Mouse (Mus musculus): ENCODE measurements around the gene Adamts4. TPM values are rescaled to one million over a fixed set of nuclear protein-coding genes. Genes with fewer than 3 reads are reported as not detected.

Gene Adamts4
- total and polyA plus RNA-seq, 2 experiments: 0.09 to 0.37 TPM

DNA sequence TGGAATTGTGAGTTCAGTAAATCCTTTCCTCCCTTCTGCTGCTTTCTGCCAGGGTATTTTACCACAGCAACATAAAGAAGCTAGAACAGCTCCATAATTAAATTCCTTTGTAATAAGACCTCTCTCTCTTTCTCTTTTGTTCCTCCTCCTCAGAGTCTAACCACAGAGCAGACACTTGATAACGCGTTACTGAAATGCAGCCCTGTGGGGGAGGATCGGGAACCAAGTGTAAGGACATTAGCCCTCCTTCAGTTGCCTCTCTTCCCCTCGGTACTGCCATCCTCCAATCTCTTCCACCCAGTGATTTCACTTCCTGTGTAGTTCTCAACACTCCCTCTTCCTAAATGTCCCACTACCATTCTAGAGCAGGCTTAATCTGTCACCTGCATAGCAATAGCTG, 40.8 kb upstream of the Adamts4 start:
- Histone ChIP-seq H3K27ac (replicated peaks; ENCODE audit: insufficient read depth, low read depth, low read length) (no peak overlapping the region), H3K79me2 (ENCODE audit: control insufficient read depth, insufficient read depth, low read length) (no peaks in the 10 kb centered on the region), H3K9ac (ENCODE audit: low read depth, low read length) (no peak overlapping the region), H3K27me3 (ENCODE audit: control insufficient read depth, insufficient read depth, low read length) (no peaks in the 10 kb centered on the region), H3K4me1 (ENCODE audit: control insufficient read depth, insufficient read depth, low read length) (peaks cover 12% of the 10 kb centered on the region), H3K36me3 (ENCODE audit: control insufficient read depth, insufficient read depth, low read length) (no peaks in the 10 kb centered on the region), H3K4me3 (ENCODE audit: insufficient read depth, low read depth, low read length) (no peak overlapping the region)
- WGBS: 88% methylated on average over 4 of the region's 4 CpGs
- no peak for TF ChIP-seq CTCF (IDR thresholded peaks at IDR 0.05; ENCODE audit: low read depth, low read length)
- no peak for TF ChIP-seq POLR2A (IDR thresholded peaks at IDR 0.05; ENCODE audit: extremely low read depth, insufficient read depth, low read length)
- DNase-seq (ENCODE audit: extremely low read depth, low read depth, low spot score): no peak

DNA sequence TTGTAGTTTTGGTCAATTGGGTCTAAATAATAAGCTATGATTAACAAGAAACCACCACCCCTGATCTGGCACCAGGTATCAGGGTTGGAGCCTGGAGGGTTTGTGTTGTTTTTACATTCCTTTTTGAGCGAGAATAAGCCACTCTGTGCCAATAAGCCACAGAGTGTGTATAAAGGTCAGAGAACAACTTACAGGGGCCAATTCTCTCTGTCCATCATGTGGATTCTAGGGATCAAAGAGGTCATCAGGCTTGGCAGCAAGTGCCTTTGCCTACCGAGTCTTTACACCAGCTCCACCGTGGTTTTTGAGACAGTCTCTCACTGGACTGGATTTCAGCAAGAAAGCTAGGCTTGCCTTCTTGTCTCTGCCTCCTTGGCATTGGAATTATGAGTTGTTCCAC, 37.4 kb upstream of the Adamts4 start:
- Histone ChIP-seq H3K36me3 (ENCODE audit: control insufficient read depth, insufficient read depth, low read length) (peaks cover 25% of the 10 kb centered on the region), H3K4me1 (ENCODE audit: control insufficient read depth, insufficient read depth, low read length) (peaks cover 9% of the 10 kb centered on the region), H3K27ac (replicated peaks; ENCODE audit: insufficient read depth, low read depth, low read length) (peak overlapping the region; percentile 88), H3K9ac (ENCODE audit: low read depth, low read length) (peak overlapping the region; percentile 54; the same call in 1 of the 2 replicates), H3K27me3 (ENCODE audit: control insufficient read depth, insufficient read depth, low read length) (no peaks in the 10 kb centered on the region), H3K4me3 (ENCODE audit: insufficient read depth, low read depth, low read length) (no peak overlapping the region), H3K79me2 (ENCODE audit: control insufficient read depth, insufficient read depth, low read length) (no peaks in the 10 kb centered on the region)
- DNase-seq (ENCODE audit: extremely low read depth, low read depth, low spot score): peak; percentile 98
- WGBS: 12% methylated on average over 3 of the region's 3 CpGs
- no peak for TF ChIP-seq POLR2A (IDR thresholded peaks at IDR 0.05; ENCODE audit: extremely low read depth, insufficient read depth, low read length)
- no peak for TF ChIP-seq CTCF (IDR thresholded peaks at IDR 0.05; ENCODE audit: low read depth, low read length)

DNA sequence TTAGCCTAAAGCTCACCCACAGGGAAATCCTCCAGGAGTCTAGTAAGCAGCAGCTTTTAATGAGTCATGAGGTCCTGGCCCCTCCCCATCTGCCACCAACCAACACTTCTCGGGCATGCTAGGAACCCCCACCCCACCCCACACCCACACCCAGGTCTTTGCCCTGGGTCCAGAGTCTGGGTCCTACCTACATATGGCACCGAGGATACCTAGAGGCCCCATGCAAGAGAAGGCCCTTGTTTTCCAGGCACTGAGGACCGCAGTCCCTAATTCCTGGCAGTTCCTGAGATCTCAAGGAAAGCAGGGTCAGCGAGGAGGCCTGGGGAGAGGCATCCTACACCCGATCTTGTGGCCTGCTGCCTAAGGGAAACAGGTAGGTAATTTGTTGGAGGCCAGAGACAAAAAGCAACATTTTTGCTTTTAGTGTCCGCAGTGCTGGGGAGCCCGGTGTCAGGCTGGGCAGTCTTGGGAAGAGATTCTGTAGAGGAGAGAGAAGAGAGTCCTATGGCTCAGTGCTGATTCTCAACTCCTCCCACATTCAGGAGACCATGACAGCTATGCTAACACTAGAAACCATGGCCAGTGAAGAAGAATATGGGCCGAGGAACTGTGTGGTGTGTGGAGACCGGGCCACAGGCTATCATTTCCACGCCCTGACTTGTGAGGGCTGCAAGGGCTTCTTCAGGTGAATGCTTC, 36.3 kb upstream of the Adamts4 start, which contains the start of gene Nr1i3:
Gene Nr1i3, plus strand, starts transcription at position 170 of the 696 bp plus-strand sequence.
- Histone ChIP-seq H3K27ac (replicated peaks; ENCODE audit: insufficient read depth, low read depth, low read length) (peak within 1 kb of the TSS; percentile 95), H3K4me3 (ENCODE audit: insufficient read depth, low read depth, low read length) (peak within 1 kb of the TSS; percentile 53), H3K79me2 (ENCODE audit: control insufficient read depth, insufficient read depth, low read length) (no peaks in the 10 kb centered on the region), H3K27me3 (ENCODE audit: control insufficient read depth, insufficient read depth, low read length) (no peaks in the 10 kb centered on the region), H3K9ac (ENCODE audit: low read depth, low read length) (peak within 1 kb of the TSS; percentile 78), H3K4me1 (ENCODE audit: control insufficient read depth, insufficient read depth, low read length) (peaks cover 9% of the 10 kb centered on the region), H3K36me3 (ENCODE audit: control insufficient read depth, insufficient read depth, low read length) (peaks cover 35% of the 10 kb centered on the region)
- peak; percentile 94 for DNase-seq (ENCODE audit: extremely low read depth, low read depth, low spot score)
- WGBS: 22% methylated on average over 10 of the region's 10 CpGs
- no peak for TF ChIP-seq CTCF (IDR thresholded peaks at IDR 0.05; ENCODE audit: low read depth, low read length)
- peak; percentile 64; the same call in 1 of the 2 replicates for TF ChIP-seq POLR2A (IDR thresholded peaks at IDR 0.05; ENCODE audit: extremely low read depth, insufficient read depth, low read length)

DNA sequence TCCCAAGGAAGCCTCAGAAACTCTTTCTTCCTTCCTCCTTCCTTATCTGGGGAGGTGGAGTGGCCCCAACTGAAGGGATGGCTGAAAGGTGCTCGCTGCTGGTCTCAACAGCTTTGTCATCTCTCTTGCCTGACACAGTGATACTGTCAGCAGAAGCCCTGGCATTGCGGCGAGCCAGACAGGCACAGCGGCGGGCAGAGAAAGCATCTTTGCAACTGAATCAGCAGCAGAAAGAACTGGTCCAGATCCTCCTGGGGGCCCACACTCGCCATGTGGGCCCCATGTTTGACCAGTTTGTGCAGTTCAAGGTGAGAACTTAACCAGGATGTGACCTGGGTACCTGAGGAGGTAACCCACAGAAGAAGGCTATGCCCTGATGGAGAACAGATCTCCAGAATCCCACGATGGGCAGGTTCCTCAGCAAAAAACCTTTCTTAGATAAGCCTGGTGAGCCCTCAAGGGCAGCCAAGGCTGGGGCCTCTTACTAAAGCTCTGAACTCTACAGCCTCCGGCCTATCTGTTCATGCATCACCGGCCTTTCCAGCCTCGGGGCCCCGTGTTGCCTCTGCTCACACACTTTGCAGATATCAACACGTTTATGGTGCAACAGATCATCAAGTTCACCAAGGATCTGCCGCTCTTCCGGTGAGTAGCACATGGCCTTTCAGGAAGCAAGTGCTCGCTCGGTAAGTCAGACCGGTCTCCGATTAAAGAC, 33.8 kb upstream of the Adamts4 start:
- no peak for TF ChIP-seq POLR2A (IDR thresholded peaks at IDR 0.05; ENCODE audit: extremely low read depth, insufficient read depth, low read length)
- no peak for TF ChIP-seq CTCF (IDR thresholded peaks at IDR 0.05; ENCODE audit: low read depth, low read length)
- H3K4me3 ChIP-seq (ENCODE audit: insufficient read depth, low read depth, low read length): no peak overlapping the region
- H3K9ac ChIP-seq (ENCODE audit: low read depth, low read length): peak overlapping the region; percentile 46
- H3K27ac ChIP-seq (replicated peaks; ENCODE audit: insufficient read depth, low read depth, low read length): peak overlapping the region; percentile 95
- 64% methylated on average over 18 of the region's 18 CpGs for WGBS
- peaks cover 45% of the 10 kb centered on the region for H3K36me3 ChIP-seq (ENCODE audit: control insufficient read depth, insufficient read depth, low read length)
- H3K4me1 ChIP-seq (ENCODE audit: control insufficient read depth, insufficient read depth, low read length): peaks cover 13% of the 10 kb centered on the region
- DNase-seq (ENCODE audit: extremely low read depth, low read depth, low spot score): peak; percentile 41
- H3K79me2 ChIP-seq (ENCODE audit: control insufficient read depth, insufficient read depth, low read length): no peaks in the 10 kb centered on the region
- no peaks in the 10 kb centered on the region for H3K27me3 ChIP-seq (ENCODE audit: control insufficient read depth, insufficient read depth, low read length)

DNA sequence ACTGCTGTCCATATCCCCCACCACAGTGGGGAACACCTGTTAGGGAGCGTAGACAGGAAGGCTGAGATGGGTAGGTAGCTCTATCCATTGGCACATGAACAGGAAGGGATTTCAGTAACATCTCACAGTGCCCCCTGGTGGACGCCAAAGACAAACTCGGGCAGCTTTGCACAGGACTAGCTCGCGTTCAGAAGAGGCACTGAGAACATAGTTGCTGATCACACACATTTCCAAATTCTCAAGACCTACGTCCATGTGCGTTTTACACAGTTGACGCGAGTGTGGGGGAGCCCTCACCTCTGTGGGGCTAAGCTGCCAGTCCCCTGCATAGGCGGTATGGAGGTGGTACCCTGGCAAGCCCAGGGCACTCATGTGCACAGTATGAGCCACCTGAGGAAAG, 29.4 kb upstream of the Adamts4 start:
- Histone ChIP-seq H3K4me3 (ENCODE audit: insufficient read depth, low read depth, low read length) (peak overlapping the region; percentile 7; the same call in 1 of the 2 replicates), H3K79me2 (ENCODE audit: control insufficient read depth, insufficient read depth, low read length) (no peaks in the 10 kb centered on the region), H3K9ac (ENCODE audit: low read depth, low read length) (peak overlapping the region; percentile 66), H3K4me1 (ENCODE audit: control insufficient read depth, insufficient read depth, low read length) (peaks cover 13% of the 10 kb centered on the region), H3K27ac (replicated peaks; ENCODE audit: insufficient read depth, low read depth, low read length) (peak overlapping the region; percentile 55), H3K27me3 (ENCODE audit: control insufficient read depth, insufficient read depth, low read length) (no peaks in the 10 kb centered on the region), H3K36me3 (ENCODE audit: control insufficient read depth, insufficient read depth, low read length) (peaks cover 39% of the 10 kb centered on the region)
- DNase-seq (ENCODE audit: extremely low read depth, low read depth, low spot score): peak; percentile 88
- TF ChIP-seq CTCF (IDR thresholded peaks at IDR 0.05; ENCODE audit: low read depth, low read length): peak; percentile 88
- 0 out of 2 replicates have a peak, but pooled peaks have one; percentile 19 for TF ChIP-seq POLR2A (IDR thresholded peaks at IDR 0.05; ENCODE audit: extremely low read depth, insufficient read depth, low read length)
- WGBS: 2% methylated on average over 10 of the region's 10 CpGs

Data from liver, adult 2 months (tissue).